Mouse (Mus musculus) lung, postnatal 10 days (tissue): Measurements from ENCODE around the gene Ergic1.

Source experiments
- DNase-seq: peaks from one replicate; pipeline ENCODE4 v3.0.0; 2021

Gene Ergic1

DNA sequence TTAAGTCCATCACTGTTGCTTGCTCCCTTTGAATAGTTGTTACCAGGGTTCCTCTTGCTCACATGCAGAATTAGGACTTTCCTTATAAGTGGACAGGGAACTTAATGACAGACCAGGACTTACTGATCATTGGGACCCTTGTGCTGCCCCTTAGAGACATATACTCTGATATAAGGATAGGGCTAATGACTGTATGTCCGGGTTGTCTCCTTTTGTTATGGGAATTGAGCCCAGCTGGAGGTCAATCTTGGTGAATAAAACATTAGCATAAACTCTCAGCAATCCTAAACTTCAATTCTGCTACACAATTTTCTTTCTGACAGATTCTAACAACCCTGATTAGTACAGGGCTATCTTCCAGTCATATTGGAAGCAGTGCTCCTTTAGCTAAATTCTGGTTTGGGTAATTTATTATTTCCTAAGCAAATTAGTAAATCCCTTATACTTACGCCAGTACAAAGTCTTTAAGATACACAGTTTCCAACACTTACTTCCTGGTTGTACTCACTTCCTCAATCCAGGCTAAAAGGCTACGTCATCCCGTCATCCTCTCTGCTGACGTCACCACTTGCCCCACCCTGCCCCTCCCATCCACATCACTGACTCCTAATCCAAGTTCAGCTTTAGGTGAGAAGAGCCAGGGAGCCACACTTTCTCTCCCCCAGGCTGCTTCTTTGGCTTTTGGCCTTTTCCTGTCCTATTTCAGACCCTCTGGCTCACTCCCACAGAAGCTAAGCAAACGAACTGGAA is 23.4 kb upstream of the Ergic1 start:
- DNase-seq = peak; percentile 56

DNA sequence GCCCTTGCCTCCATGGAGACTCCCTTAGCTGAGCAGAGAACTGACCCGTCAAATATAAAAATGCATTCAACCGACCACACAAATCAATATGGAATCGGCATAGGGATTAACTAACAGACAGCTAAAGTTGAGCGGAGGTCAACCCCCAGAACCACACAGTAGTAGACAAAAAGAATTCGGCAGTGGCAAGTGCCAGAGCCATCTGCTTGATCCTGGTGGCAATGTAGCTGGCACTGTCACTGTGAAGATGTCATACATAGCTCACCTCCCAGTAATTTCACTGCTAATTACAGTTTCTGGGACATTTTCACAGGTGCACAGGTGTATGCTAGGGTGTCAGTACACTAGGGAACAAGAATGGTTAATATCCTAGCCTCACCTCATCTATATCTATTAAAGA is 21.2 kb upstream of the Ergic1 start:
- DNase-seq = no peak

DNA sequence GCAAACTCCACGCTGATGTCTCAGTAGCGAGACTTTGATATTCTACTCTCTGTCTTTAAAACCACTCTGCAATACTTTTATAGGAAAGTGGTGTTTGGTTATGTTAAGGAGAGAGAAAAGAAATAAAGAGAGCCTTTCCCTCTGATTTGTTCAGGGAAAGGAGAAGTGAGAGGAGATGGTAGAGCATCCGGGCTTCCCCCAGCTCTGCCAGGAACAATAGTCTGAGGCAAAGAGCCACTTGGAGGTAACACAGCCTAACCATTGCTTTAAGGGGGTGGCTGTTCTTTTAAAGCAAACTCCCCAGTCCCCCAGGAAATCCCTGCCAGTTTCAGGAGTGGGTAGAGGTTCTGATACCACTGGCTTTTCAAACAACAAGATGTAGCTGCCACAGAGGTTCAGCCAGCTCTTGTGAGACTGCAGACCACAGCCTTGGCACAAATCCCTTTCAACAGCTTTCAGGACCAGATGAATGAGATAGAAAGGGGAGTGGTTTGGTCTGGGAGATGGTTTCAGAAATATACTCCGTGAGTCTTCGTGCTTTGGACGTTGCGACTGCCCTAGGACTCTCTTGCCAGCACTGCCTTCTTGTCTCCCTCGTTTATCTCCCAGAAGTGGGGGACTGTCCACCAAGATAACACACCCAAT is 16.8 kb upstream of the Ergic1 start:
- peak; percentile 55 for DNase-seq

DNA sequence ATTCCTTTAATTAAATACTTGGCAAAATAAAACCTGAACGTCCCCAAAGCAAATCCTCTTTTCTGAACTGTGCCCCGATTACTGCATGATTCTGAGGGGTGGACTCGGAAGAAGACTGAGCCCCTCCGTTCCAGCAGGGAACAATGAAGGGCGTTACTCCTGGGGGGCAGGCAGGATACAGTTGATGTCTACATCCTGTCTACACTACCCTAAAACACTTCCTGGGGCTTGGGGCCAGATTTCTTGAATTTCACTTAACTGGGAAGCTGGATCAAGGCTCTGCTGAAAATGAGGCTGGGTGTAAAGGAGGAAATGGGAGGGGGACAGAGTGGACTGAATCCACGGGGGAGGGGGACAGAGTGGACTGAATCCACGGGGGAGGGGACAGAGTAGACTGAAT is 13.5 kb upstream of the Ergic1 start:
- DNase-seq = peak; percentile 87

DNA sequence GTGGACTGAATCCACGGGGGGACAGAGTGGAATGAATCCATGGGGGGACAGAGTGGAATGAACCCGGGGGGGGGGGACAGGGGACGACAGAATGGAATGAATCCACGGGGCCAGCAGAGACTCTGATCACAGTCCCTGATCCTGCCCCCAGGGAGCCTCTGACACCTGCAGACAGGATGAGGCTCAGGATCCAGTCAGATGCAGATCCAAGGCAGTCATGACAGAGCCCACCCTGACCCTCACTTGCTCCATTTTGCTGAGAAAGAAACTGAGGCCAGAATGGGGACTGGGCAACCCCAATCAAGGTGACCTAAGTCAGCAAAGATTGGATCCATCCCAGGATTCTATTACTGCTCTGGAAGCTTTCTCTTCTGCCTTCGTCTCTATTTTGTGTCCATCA is 12.7 kb upstream of the Ergic1 start:
- DNase-seq = no peak

DNA sequence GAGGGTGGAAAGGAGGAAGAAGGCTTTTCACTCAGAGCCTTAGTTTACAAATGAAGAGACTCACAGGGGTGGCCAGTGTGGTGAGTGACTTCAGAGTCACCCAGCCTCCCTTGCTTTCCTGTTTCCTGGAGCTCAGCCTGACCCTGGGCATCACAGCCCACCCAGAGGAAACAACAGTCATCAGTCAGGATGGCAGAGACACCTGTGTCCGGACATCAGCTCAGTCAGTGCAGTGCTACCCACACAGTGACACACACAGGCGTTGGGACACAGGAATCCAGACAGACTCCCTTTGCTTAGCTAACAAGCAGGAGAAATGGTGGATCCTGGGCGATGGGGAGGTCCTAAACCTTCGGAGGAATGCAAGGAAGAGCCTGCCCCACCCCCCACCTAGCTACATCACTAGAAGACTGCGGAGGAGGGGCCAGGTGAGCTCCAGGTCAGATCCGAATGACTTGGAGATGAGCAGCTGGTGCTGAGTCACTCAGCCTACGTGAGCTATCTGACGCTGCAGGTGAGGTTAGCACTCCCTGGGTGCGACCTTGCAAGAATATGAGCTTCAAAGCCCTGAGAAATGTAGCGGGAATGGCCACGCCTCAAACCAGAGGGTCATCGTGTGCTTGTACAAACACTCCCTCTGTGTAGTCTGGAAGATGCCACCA is 12.0 kb upstream of the Ergic1 start:
- DNase-seq = peak; percentile 64

DNA sequence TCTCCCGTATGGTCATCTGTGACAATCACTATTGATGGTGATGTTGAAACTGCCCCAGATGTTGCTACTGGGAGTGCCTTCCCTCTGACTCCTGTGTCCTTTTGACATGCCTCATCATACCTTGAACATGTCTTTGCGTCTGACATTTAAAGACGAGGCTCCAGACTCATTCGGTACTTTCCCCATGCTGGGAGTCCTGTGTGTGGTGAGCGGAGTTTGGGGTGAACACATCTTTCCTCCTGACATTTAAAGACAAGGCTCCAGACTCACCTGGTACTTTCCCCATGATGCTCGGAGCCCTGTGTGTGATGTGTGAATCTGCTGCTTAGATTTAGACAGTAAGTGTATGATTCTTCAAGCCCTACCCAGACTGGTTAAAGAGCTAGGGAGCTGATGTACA is 10.2 kb upstream of the Ergic1 start:
- no peak for DNase-seq

DNA sequence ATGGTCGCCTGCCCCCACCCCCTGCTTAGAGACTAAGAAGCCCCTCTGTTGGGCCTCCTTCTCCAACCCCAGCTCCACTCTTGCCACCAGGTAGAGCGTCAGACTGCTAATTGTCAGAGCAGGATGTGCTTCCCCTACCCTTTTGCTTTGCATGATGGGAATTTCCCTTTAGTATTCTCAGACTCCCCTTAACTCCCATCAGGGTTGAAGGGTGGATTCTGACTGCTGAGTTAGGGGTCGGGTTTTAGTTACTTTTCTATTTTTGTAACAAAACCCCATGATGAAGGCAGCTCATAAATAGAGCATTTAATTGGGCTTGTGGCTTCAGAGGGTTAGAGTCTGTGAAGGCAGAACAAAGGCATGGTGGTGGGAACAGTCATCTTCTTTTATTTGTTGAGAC is 8.3 kb upstream of the Ergic1 start:
- DNase-seq = no peak

DNA sequence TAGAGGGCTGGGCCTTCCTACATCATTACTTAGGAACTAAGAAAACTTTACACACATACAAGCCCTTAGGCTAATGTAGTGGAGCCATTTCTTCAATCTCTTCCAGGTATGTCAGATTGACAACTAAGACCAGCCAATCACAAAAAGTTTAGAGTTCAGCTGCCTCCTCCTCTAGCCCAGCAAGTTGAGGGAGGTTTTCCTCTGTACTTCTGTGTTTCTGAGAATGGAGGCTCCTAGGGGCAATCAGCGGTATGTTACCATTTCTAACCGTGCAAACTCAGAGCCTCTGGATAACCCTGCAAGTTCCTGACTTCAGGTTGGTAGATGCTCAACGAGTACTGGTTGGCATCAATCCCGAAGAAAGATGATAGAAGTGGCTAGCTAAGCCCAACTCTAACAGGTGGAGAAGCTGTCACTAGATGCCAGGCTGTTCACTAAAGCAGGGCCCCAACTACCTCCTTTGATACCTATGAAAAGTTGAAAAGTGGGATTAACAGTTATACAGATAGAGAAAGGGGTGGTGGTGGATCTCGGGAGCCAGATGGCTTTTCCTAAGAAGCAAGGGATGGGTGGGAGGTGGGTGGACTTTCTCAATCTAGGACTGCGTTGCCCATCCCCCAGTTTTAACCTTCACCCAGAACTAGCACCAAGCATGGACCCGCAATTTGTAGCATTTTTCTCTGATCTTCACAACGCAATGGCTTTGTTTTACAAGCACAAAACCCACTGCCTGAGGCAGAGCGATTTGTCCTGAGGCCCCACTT is 581 bp upstream of the Ergic1 start:
- no peak for DNase-seq

DNA sequence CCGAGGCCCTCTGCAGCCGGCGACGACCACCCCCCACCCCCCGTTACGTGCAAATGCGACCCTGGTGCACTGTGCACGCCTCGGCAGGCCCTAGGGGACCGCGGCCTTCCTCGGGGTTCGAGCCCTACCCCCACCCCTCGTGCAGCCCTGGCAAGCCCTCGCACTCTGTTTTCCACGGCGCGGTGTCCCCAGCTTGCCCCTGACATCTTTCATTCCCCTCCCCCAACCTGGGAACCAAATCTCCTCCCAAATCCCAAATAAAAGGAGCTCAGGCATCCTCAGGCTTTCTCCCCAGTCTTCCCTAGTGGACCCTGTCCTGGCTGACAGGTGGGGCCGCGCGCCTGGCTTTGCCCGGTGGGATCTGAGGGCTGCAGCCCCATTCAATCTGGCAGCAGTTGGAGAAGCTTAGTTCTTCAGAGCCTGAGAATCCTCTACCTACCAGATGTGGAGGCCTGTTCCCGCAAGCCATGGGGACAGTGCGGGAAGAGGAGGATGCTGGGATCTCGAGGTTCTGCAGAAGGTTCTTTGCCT is 427 bp downstream of the Ergic1 start, which contains the start of gene Dusp1:
Gene Dusp1 (minus strand): TSS at position 478 of the 531 bp plus-strand sequence.
- DNase-seq = peak; percentile 38

DNA sequence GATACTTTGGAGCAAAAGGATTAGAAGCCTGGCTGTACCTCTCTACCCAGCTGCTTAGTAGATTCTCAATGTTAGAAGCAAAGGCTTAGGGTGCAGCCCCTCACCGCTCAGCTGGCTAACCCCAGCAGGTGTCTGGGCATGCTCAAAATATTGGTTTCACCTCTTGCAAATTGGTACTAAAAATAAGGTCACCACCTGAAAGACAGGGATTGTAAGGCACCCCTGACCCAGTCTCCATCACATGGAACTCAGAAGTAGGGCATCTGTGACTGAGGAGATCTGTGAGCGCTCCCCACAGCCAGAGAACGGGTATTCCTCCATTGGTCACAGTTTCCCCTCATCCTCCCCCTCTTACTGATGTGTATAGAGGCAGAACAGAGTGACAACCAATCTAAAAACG is 1.0 kb downstream of the Ergic1 start:
- DNase-seq = no peak

DNA sequence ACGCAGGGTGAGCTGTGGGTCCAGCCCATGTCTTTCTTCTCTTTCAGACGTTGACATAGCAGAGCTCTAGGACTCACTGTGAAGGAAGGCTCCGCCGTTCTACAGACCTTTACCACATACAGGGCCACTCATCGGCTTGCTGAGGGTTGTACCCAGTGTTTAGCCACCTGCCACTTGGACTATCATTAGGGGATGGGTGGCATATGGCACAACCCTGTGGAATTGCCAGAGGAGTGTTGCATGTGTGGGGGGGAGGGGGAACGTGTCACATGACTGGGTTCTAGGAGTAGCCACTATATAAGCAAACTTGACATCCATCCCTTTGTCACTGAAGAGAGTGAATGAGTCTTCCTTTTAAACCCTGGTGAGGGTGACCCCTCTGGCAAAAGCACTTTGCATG is 2.2 kb downstream of the Ergic1 start:
- no peak for DNase-seq

DNA sequence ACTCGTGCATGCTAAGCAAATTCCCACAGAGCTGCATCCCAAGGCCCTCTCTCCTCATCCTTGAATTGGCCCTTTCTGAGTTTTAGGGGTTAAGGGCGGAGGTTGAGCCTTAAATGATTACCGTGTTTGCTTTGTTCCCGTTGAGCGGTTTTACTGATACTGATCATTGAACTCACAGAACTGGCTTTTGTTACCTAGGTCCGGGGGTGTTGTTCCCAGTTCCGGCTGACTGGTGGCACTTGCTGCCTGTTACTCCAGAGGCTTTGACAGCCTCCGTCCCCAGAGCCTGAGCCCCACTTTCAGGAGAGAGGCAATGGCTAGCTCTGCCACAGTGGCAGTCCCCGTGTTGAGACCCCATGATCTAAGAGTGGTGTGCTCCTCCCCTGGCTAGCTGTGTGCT is 3.1 kb downstream of the Ergic1 start:
- no peak for DNase-seq

DNA sequence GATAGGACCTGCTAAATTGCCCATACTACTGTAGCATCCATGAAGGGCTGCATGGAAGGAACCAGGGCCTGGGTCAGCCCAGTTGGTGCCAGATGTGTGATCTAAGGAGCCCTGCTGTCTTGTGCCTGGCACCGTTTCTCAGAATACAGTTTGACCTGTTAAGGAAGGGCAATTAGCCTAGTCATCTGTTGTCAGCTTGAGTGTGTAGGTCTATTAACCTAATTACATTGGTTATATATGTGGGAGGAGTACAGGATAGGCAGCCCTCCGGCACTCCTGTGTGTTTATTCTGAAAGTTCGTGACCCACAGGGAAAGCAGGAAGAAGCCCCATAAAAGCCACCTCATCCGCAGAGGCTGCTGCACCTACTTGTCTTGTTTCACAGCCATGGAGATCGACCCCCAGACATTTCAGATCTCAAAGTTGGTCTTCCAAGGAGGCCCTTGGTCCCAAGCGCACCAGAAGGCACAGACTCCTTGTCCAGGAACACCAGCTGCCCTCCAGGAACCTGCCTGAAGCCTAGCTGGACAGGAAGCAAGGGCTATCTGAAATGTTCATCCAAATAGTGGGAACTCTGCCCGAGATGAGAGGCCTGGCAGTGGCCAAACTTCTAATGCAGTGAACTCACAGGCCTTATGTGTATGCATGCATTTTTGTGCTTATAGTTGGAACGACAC is 6.0 kb downstream of the Ergic1 start:
- no peak for DNase-seq

DNA sequence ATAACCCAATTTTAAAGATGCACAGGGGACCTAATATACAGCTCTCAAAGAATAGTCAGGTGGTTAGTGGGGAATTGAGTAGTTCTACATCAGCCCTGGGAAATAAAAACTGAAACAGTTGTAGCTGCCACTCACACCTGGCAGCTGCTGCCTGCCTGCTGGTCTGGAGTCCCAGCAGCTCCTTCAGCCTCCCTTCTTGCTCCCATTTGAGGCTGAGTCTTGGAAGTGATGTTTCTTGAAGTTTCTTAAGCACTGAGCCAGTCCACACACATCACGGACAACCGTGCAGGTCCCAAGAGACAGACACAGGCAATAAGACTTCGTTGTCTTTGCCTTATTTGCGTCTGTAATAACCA is 6.5 kb downstream of the Ergic1 start:
- DNase-seq = no peak

DNA sequence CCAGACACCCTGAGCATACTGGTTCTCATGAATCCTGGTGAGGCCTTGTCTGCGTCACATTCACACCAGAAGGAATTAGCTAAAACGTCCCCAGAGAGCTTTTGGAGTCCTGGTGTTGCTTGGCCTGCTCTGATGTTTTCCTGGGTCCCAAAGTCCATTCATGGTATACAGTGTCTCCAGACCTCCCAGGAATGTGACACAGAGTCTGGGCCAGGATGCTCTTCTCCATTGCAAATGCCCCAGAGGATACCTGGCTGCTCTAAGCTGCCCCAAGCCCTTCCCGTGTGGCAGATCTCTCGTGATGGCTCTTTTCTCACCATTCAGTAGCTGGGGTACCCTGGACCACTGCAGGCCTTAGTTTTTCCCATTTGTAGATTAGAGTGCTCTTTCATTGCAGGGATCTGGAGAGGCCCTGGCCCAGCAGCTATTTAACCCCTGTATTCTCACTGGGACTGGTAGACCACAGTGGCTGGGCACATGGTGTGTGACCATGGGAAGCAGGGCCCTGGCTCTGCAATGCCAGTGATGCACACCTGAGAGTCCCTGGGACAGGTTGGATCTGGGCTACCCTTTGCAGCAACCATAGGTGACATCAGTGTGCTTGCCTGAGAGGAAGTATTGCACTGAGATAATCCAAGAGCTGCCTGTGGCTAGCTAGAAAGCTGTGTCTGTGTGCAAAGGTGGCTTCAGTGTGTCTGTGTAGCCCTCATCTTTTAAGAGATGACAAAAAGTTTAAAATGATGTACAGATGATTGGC is 8.5 kb downstream of the Ergic1 start:
- DNase-seq = no peak

DNA sequence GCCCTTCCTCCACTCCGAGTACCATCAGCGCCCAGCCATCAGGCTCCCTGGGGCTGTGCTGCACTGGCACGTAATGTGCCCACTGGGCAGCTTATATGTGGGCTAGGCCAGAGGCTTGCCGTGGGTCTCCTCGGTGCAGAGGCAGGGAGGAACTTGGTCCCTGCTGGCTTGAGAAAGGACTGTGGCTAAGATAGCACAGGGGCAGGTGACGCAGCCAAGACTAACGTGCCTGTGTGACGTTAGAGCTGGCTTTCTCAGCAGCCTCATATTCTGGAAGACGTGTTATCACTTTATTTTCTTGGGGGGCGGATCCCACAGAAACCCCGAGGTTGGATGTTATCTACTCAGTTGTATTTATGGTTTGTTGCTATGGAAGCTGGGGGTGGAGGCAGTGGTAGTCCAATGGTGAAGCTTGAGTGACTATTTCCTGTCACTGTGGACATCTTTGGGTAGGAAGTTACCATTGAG is 9.4 kb downstream of the Ergic1 start:
- DNase-seq = no peak

DNA sequence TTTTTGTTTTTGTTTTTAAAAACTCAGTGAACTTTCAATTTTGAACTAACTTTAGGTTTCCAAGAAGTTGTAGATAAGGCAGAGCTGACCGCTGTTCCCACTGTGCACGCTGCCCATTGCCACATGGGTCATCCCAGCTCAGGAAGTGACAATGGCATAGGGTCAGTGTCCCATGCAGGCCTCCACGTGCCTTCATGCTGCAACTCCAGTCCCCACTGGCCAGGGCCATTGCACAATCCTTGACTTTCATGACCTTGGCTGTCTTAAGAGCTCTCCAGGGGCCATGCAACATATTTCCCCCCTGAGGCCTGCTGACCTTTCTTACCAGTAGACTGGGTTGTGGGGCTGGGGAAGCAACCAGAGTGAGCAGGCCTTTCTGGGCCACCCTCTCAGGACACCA is 10.1 kb downstream of the Ergic1 start:
- DNase-seq = peak; percentile 53

DNA sequence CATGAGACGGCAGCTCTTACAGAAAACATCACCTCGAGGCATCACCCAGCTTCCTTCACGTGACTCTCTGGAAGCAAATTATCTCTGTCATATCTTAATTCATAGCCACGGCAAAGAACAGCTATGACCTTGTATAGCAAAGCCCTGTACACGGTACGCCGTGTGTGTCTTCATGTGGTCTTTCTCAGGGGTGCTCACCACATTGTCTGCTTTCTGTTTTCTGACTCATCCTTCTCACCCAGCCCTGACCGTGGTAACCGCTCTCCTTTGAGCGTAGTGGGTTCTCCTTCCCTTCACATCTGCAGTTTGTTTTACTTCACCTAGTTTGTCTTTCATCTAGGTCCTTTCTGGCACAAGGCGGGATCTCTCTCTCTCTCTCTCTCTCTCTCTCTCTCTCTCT is 11.0 kb downstream of the Ergic1 start:
- DNase-seq = no peak

DNA sequence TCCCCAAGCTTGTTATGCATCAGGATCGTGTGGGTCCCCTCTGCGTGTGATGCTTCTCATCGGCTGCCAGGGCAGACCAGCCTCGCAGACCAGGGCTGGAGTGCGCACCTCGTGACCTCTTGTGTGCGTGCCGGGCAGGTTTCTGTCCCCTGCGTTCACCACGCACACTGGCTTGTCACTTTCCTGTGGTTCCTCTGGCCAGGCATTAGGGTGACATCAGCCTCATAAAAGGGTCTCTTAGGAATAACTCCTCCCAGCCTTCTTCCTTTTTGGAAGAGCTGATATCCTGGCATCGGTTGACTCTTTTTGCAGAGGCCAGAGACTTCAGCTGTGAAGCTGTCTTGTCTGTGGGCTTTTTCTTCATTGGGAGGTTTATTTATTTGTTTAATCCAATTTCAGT is 12.8 kb downstream of the Ergic1 start:
- DNase-seq = no peak

DNA sequence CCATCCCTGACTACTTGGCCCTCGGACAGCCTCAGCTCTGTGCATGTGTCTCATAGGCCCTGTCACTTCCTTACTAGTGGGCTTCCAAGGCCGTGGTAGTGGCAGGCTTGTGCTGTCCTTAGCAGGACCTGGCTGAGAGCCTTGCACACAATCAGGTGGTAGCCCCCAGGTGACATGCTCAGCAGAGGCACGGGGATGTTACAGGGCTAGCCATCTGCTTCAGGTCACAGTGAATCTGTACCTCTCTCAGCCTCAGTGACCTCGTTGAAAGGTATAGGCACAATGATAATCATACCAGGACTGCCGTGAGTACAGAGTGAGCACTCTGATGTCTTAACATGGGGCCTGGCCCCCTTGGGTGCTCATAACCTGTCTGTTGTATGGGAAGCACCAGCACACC is 13.4 kb downstream of the Ergic1 start:
- DNase-seq = no peak
